Comparison of ENCODE assay signal across 23 mouse cellular contexts in genomic region chr9:104413021-104413420, GRCm38 (mm10).
DNase-seq lines count a peak whose midpoint lies in the region; ATAC-seq and TF ChIP-seq lines count a peak whose summit lies in the region.
"Had no signal": no experiment of that assay in that cellular context is flagged by ENCODE, and none has a peak within 500 bp of the region (broad histone marks: within the 10 kb centered on the region; RNA-seq: fewer than 3 reads in every experiment).

No protein-coding gene starts in this region.

- WGBS in heart, embryonic 10.5 days: 34% methylated on average over 5 of the region's 5 CpGs
- 9% methylated on average over 5 of the region's 5 CpGs for WGBS in kidney, embryonic 15.5 days
- WGBS in kidney, postnatal 0 days: 7% methylated on average over 5 of the region's 5 CpGs

- no peak overlapping the region for H3K4me2 ChIP-seq in kidney, embryonic 15.5 days
- H3K4me2 ChIP-seq in kidney, postnatal 0 days (ENCODE audit: low read length): no peak overlapping the region
- H3K4me2 ChIP-seq: embryonic facial prominence, embryonic 12.5 days; forebrain, embryonic 13.5 days; forebrain, embryonic 15.5 days had no signal

- peaks cover 8% of the 10 kb centered on the region; the same call in 1 of the 2 replicates for H3K4me1 ChIP-seq in heart, embryonic 10.5 days
- peaks cover 18% of the 10 kb centered on the region for H3K4me1 ChIP-seq in kidney, embryonic 15.5 days
- no peaks in the 10 kb centered on the region for H3K4me1 ChIP-seq in kidney, postnatal 0 days (replicated peaks; ENCODE audit: insufficient read depth, low read length)

- H3K27ac ChIP-seq in heart, embryonic 10.5 days: no peak overlapping the region
- H3K27ac ChIP-seq in kidney, embryonic 15.5 days: no peak overlapping the region
- H3K27ac ChIP-seq in kidney, postnatal 0 days: no peak overlapping the region
- H3K27ac ChIP-seq: embryonic facial prominence, embryonic 10.5 days; embryonic facial prominence, embryonic 12.5 days; forebrain, embryonic 13.5 days; forebrain, embryonic 15.5 days had no signal

- ATAC-seq in kidney, embryonic 15.5 days (replicated peaks; ENCODE audit: low FRiP score): peak; percentile 54
- ATAC-seq in kidney, postnatal 0 days (replicated peaks; ENCODE audit: low FRiP score, low read depth): no peak
- ATAC-seq: activated CD4-positive, CD25-positive, alpha-beta regulatory T cell, adult 4 months; CD4-positive, CD25-positive, alpha-beta regulatory T cell, adult 4 months; forebrain, embryonic 13.5 days; forebrain, embryonic 15.5 days; Patski had no signal

- peak; percentile 54 for DNase-seq in heart, adult 11 months
- DNase-seq in heart, embryonic 10.5 days (ENCODE audit: low spot score): no peak
- no peak for DNase-seq in kidney, postnatal 14 days
- peak; percentile 55 for DNase-seq in kidney, postnatal 0 days (ENCODE audit: low spot score)
- no peak for DNase-seq in kidney, postnatal 4 days
- DNase-seq: adrenal gland, adult 8-10 months; adrenal gland, postnatal 14 days; adrenal gland, postnatal 36 days; B cell, adult 2 months; cerebellum, adult 11-12 months; cerebellum, adult 2 months; cerebellum, adult 9-10 months; cerebellum, postnatal 10 days; cerebellum, postnatal 25 days had no signal

- no peaks in the 10 kb centered on the region for H3K9me3 ChIP-seq in heart, embryonic 10.5 days
- H3K9me3 ChIP-seq in kidney, embryonic 15.5 days (replicated peaks): no peaks in the 10 kb centered on the region
- H3K9me3 ChIP-seq in kidney, postnatal 0 days (replicated peaks; ENCODE audit: low read length): no peaks in the 10 kb centered on the region
- H3K9me3 ChIP-seq: embryonic facial prominence, embryonic 10.5 days; embryonic facial prominence, embryonic 12.5 days; forebrain, embryonic 13.5 days; forebrain, embryonic 15.5 days had no signal

- H3K27me3 ChIP-seq in heart, embryonic 10.5 days (ENCODE audit: insufficient read depth, poor library complexity, severe bottlenecking): no peaks in the 10 kb centered on the region
- H3K27me3 ChIP-seq in kidney, embryonic 15.5 days: peaks cover 6% of the 10 kb centered on the region; the same call in 1 of the 2 replicates
- H3K27me3 ChIP-seq in kidney, postnatal 0 days (ENCODE audit: insufficient read depth, low read length): no peaks in the 10 kb centered on the region
- H3K27me3 ChIP-seq: embryonic facial prominence, embryonic 12.5 days had no signal

- TF ChIP-seq CTCF in kidney, postnatal 0 days (IDR thresholded peaks at IDR 0.05; ENCODE audit: low read depth): no peak

- no peak overlapping the region for H3K4me3 ChIP-seq in heart, embryonic 10.5 days
- H3K4me3 ChIP-seq in kidney, embryonic 15.5 days (replicated peaks): no peak overlapping the region
- H3K4me3 ChIP-seq in kidney, postnatal 0 days (replicated peaks; ENCODE audit: low read depth, low read length): no peak overlapping the region
- H3K4me3 ChIP-seq: embryonic facial prominence, embryonic 10.5 days; embryonic facial prominence, embryonic 12.5 days; forebrain, embryonic 13.5 days; forebrain, embryonic 15.5 days had no signal

- H3K36me3 ChIP-seq in heart, embryonic 10.5 days: no peaks in the 10 kb centered on the region
- H3K36me3 ChIP-seq in kidney, embryonic 15.5 days: no peaks in the 10 kb centered on the region
- no peaks in the 10 kb centered on the region for H3K36me3 ChIP-seq in kidney, postnatal 0 days (ENCODE audit: insufficient read depth, low read length)
- H3K36me3 ChIP-seq: embryonic facial prominence, embryonic 10.5 days; embryonic facial prominence, embryonic 12.5 days; forebrain, embryonic 15.5 days; G1E had no signal

- H3K9ac ChIP-seq in kidney, embryonic 15.5 days: no peak overlapping the region
- H3K9ac ChIP-seq in kidney, postnatal 0 days (ENCODE audit: low read depth, low read length): no peak overlapping the region
- H3K9ac ChIP-seq: embryonic facial prominence, embryonic 12.5 days; forebrain, embryonic 13.5 days; forebrain, embryonic 15.5 days had no signal

Comparison
In these comparisons a context has a peak if more than half of its experiments do, and no peak if none do; other contexts are left out.
1. DNase-seq: peak in heart, adult 11 months (single experiment) and kidney, postnatal 0 days (single experiment); none in heart, embryonic 10.5 days (single experiment), kidney, postnatal 14 days (single experiment) and kidney, postnatal 4 days (0 of 2).